Mouse (Mus musculus) right cerebral cortex, postnatal 10 days (tissue): ENCODE data around the gene Cisd3.
"Not testable (repeated sequence)": the region's sequence is repeated elsewhere in the genome, so short reads cannot be mapped to it uniquely, and the experiment has no call there.

Experiments used
- DNase-seq, 2 experiments: peaks; one replicate each; pipeline ENCODE4 v3.0.0; 2021; ENCODE audit warnings: low spot score in 2 of 2

Cisd3 gene

DNA sequence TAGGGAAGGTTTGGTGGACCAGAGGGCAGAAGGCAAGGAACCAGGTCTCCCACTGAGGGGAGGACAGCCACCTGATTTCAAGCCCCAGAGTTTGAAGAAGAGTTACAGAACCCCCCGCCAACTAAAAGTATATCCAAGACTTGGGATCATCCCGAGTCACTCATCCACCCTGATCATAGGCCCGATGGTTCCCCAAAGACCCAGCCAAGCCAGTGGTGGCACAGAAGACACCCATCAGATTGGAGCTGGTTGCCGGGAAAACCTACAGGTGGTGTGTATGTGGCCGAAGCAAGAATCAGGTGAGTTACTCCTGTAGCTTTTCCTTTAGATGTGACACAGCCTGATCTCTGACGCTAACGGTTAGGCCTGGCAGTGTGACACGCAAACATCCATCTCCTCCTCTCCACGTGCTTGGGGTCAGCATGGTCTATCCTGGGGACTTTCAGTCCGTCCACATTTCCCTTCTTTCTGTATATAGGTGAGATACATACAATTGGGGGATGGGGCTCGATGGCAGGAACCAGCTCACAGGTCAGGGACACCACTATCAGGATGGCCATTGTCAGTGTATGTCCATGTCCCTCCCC lies 789 bp downstream of the Cisd3 start:
- DNase-seq = no peak

DNA sequence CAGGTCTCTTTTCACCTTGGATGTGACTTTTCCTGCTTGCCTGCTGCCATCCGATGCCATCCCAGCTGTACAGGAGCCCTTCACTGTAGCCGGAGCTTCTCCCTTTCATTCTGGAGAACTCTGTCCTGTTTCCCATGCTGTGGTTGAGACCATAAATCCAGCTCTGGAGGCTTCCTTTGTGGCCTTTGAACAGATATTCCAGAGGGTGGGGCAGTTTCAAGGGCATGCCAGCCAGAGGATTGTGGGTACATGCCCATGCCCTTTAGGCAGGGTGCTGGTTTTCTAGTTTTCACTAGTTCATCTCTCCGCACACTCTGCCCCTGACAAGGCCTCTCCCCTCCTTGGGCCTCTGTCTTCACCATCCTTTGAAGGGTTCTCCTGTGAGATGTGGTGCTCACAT lies 1.4 kb downstream of the Cisd3 start:
- no peak for DNase-seq

DNA sequence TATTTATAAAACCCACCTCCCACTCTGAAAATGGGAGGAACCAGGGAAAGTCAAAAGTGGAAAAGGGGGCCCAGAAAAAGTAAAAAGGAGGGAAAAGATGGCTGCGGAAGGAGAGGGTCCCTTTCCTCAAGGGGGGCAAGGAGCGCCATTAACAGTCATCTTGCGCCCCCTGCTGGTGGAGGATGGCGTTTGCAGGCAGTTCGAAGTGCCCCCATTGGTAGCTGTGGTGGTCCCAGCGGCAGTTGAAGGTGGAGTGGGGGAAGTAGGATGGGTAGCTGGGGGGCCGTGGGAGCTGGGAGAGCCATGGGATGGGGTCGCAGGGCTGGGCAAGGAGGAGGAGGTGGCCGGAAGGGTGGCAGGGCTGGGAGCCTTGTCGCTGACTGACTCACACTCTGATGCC lies 4.2 kb downstream of the Cisd3 start:
- DNase-seq = peak in 1 of 2 experiments; percentile 82

DNA sequence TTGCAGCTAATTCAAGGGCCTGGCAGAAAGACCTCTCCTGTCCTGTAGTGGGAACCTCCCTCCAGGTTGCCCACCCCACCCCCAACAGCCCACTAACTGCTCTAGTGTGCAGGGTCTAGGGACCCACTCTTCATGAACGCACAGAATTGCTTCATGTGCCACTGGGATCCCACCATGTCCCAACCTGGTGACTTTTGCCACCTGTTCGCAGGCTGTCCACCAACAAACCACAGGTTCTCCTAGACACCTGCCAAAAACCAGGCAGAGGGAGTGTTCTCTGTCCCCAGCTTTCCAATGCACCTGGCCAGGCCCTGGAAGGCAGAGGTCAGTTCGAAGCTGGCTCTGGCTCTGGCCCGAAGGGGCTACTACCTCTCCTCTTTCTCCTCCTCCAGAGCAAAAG lies 8.8 kb downstream of the Cisd3 start:
- no peak for DNase-seq

DNA sequence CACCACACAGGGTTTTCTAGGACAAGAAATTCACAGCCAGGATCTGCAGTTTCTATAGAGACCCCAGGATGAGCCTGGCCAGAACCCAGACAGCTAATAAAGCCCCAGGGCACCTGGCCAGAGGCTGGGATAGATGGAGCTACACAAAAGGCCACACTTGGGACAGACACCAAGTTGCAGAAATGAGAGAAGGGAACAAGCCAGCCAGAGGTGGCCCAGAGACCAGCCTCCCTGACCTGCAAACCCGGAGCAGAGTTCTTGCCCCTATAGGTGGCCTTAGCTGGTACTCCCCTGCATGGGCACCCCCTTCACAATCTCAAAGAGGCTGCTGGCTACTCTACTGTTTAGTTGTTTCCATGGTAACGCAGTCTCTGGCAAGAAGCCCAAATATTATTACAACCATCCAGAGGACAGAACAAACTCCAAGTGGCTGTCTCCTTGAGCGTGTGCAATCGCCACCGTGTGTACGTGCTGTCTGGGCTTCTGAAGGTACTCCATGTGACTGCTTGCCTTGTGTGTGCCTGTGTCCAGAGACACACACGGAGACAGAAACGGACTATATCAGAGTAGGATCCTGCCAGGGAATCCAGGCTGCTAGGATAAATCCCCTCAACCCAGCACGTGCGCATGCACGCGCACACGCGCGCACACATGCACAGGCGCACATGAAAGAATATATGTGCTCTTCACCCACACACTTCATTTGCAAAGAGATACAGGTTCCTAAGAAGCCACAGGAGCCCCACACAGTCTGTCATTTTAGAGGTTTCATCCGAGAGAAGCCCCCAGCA lies 9.5 kb downstream of the Cisd3 start:
- peak; percentile 84 to 89 for DNase-seq

DNA sequence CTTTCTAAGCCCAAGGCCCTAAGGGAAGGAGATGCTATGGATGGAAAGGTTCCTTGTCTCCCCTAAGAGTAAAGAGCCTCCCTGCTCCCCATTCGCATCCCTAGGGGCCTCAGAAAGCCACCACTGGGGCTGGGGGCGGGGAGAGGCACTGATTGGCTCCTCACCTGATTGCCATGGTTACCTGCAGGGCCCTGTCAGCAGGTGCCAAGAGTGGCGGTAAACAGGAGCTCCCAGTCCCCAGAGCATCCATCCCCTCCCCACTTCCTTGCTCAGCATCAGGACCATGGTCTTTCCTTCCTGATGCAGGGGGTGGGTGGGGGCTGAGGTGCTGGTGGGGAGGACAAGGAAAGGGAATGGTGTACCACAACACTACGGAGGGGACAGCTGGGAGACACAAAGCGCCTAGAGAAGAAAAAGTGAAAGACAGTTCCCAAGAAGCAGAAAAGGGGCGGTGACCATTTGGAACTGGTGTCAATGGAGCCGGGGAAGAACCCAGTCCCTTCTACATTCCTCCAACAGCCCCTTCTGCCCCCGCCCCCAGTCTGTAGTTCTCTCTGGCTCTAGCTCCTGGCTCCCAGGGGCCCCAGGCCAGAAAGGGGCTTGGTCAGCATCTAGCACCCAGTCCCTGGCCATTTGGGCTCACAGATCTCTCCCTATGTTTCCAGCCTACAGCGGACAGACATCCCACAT lies 10.2 kb downstream of the Cisd3 start:
- peak; percentile 75 to 79 for DNase-seq

DNA sequence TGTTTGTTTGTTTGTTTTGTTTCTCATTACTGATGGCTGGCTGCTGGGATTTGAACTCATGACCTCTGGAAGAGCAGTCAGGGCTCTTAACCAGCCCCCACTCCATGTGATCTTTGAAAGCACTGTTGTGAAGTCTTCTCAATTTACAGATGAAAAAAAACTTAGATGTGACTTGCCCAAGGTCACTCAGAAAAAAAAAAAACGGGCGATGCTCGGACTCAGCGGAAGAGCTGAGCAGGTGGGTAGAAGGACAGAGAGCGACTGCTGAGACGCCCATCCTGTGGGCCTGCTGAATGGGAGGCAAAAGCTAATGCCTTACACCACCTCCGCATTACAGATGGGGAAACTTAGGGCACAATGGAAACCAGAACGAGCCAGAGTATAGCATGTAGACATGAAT lies 11.0 kb downstream of the Cisd3 start:
- DNase-seq = no peak

DNA sequence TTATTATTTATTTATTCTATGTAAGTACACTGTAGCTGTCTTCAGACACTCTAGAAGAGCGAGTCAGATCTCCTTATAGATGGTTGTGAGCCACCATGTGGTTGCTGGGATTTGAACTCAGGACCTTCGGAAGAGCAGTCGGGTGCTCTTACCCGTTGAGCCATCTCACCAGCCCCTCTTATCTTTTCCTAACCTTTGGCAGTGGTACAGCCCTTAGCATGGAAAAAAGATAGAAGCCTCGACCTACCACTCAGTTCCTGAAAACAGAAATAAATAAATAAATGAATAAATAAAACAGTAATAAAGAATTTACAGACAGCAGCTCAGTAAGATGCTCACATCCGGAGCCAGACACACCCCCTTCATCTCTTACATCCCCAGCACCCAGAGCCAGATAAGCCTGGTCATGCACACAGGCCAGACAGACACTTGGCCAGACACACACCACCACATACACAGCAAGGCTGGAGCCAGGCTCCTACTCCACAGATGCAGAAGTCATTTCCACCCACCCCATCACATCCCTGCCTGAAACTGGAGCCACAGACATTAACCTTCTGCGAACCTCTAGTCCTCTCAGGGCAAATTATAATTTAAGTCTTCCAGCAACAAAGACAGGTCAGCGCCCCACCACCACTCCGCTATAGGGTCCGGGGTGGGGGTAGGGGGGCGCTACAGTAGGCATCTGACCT lies 11.7 kb downstream of the Cisd3 start:
- DNase-seq = no peak

DNA sequence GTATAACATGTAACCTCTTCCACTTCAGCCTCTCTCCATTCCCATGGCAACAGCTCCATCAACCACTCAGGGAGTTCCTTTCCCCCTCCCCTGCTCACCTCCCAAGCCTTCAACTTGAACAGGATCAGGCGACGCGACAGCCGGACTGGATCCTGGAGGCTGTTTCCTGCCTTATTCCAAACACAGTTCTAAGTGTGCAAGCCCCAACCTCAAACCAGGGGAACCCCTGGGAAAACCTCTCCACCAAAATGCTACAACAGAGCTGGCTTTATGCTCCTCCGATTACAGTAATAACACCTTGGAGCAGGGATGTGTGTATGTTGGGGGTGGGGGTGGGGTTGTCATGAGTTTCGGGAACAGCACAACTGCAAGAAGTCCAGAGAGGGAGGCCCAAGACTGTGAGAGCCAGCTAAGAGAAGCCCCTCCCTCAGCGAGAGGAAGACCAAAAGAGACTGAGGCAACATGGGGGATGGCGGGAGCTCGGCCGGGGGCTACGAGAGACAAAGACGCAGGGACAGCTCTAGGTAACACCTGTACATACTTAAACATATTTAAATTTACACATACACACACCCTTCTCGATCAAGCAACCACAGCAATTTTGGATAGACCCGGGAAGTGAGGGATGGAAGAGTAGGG lies 12.4 kb downstream of the Cisd3 start:
- no peak for DNase-seq

DNA sequence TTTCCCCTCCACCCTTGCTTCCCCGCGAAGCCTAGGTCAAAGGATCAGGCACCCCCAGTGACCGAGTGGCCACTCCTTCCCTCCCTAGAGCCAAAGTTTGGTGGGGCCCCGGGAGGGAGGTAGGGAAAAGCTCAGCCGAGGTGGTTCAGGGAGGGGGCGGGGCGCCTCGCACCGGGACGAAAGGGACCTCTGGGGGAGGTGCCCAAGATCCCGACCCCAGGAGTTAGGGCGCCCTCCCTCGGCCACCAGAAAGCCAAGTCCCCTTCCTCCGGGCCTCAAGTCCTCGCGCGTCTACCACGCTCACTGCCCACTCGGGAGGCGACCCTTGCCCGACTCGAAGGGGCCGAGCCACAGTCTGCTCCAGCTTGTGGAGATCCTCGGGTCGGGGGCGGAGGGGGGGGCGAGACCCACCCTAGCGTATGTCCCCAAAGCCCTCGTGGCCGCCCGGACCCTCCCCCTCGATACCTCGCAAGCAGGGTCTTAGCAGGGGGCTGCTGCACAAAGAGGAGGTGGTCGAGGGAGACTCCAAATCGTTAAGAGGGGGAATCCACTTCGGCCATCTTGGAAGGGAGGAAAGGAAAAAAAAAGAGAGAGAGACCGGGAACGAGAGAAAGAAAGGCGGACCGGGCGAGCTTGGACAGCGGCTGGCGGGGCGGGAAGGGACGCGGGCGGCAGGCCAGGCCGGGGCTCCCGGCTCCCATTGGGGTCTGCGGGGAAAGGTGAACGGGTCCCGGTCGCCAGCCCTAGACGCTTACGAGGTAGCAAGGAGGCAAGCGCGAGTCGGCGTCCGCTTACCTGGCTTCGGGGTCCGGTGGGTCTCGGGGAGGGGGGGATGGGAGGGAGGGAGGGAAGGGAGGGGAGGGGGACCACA lies 13.3 kb downstream of the Cisd3 start:
- DNase-seq = peak; percentile 76 to 81

DNA sequence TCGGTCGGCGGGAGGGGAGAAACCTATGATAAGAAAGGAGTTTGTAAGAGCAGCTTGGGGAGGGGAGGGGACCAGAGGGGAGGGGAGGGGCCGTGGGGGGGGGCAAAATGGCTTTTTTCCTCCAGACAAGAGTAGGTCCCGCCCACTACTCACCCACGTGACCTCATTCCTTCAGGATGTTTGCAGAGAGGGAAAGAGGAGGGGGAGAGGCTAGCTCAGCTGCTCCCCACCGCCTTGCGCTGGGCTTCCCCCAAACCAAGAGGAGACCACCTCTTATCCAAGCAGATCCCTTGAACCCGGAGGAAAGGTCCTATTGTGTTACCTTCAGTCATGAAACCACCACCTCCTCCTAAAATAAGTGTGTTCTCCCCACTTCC lies 14.0 kb downstream of the Cisd3 start:
- peak; percentile 94 to 97 for DNase-seq

DNA sequence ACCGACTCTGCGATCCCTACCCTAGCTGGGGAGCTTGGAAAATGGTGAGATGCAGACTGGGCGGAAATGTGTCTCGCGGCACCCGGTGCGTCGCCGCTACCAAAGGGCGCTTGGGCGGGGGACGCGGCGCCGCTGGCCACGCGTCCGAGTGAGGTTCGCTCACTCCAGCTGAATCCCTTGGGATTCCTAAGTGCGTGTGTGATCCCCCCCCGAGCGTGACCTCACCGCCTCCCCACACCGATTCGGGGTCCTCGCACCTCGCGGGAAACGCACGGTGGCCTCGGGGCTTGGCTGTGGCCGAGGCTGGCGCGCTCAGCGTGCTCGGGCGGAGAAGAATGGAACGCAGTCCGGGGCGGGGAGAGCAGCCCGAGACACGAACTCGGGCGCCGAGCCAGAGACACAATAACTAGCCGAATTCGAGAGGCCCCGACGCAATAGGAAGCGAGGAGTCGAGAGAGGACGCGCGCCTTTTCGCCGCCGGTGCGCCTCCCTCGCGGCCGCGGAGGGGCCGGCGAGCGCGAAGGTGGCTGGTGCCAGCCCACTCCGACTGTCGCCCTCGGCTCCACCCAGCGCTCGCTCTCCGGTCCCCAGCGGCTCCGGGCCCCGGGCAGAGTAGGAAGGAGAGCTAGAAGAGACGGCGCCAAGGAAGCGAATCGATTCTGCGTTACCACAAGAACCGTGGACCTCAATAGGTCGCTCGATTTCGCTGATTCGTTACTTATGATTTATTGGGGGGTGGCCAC lies 14.5 kb downstream of the Cisd3 start, which contains the start of gene Pcgf2:
Gene Pcgf2 (minus strand): TSS at position 495 of the 743 bp plus-strand sequence.
- peak; percentile 82 to 85 for DNase-seq

DNA sequence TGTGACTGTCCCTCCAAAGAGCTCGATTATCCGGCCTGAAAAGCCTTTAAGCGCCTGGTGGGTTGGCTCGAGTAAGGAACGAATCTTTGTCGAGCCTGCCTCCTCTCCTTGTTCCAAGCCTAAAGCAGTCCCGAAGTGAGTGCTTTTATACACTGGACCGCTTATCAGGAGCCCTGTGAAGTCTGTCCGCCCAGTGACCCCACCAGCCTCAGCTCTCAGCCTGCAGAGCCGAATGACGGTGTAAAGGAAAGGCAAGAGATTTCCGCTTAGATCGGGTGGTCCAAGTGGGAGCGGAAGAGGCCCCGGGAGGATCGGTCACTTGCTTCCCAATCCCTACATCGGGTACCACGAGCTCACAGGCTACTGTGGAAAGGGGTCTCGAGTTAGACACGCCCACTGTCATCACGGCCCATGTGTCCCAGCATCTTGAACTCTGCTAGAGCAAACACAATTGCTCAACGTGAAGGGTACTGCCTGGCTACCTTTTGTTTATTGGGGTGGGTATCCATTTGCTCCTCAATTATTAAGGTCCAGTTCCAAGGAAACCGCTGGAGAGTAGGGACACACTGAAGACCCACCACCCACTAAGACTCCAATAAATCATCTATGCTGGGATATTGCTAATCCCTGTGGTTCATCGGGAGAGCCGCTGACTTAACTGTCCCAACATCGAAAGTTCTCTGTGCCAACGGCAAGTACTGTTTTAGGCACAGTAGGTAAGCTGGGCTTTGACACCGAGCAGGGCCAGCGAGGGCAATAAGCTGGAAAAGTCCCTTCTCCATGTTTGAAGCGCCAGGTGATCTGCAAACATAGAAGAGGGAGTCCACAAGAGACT lies 15.3 kb downstream of the Cisd3 start:
- DNase-seq = no peak

DNA sequence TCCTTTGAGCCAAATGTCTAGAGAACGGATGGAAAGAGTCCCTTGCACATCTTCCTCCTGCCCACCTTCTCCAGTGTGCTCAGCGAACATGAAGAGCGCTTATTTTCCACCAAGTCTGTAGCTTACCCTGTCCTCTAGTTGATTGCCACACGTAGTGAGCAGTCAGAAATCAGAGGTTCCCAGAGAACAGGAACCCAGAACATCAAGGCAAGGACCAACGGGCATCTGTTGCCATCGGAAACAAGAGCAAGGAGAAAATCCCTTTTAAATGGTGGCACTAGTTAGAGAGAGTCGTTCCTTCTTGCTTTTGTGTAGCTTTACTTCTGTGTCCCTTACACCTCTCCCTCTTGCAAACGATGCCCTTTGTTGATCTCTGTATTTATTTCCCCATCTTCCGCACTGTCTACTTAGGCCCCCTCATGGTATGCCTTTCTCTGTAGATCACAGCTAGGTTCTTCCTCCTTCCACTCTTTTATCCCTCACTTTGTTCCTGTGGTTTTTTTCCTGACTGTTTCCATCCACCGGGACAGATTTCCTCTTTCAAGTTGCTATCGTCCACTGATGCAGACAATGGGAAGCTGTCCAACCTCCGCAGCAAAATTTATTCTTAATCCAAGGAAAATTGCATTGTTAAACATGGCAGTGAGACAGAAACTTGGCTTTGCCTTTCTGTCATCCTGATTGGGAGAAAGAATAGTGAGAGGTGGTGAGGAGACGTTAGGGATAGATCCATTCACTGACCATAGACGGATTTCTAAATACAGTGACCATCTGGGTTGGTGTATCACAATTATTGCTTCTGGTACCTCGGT lies 16.2 kb downstream of the Cisd3 start:
- DNase-seq = no peak

DNA sequence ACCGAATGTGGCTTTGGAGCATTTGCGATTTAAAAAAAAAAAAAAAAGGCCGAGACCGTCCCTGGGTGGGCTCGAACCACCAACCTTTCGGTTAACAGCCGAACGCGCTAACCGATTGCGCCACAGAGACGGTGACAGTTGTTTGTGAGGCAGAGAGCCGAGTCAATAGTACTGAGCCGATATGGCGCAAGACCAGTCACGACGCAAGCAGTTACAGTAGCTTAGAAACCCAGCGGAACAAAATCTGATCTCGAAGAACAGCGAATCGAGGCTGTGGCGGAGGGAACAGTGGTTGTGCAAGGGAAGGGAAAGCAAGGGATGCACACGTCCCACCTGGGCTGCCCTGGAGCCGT lies 16.7 kb downstream of the Cisd3 start:
- peak; percentile 92 for DNase-seq

DNA sequence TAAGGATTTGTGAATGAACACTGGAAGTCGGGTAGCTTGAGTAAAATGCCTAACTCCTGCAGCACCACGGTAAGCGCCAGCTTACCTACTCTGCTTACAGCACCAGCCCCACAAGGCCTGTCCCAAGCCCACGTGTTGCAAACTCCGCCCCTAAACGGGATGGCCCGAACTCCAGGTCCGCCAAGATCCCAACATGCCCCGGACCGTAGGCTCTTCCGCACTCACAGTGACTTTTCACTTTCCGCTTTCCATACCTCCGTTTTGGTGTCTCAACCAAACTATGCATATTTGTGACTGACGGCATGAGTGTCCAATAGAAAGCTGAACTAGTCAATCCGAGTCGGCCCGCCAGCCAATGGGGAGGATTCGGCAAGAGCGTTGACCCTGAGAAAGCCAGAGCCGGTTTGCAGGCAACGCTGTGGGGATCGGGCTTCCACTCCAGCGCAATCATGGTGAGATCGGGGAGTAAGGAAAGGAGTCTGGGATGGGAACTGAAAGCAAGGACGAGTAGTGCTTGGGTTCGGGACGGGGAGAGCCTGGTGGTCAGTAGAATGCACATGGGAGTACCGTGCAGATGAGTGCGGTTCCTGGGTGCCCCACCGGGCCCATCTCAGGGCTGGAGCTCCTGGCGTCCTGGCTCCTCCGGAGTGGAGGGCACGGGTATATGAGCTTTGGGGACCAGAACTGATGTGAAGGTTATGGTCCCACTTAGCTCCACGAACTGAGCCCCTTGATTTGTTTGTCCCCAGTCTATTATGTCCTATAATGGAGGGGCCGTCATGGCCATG lies 17.6 kb downstream of the Cisd3 start, which contains the start of gene Psmb3:
Gene Psmb3 (plus strand): TSS at position 361 of the 788 bp plus-strand sequence.
- peak; percentile 100 for DNase-seq

DNA sequence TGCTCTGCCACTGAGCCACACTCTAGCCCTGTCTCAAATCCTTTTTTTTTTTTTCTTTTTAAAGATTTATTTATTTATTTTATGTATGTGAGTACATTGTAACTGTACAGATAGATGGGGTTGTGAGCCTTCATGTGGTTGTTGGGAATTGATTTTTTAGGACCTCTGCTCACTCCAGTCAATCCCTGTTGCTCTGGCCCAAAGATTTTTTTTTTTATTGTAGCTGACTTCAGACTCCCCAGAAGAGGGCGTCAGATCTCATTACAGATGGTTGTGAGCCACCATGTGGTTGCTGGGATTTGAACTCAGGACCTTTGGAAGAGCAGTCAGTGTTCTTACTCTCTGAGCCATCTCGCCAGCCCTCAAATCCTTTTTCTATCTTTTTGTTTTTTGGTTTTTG lies 24.4 kb downstream of the Cisd3 start:
- DNase-seq = not testable (repeated sequence)
